Mouse (Mus musculus) kidney, adult 2 months (tissue): ENCODE measurements around the gene Smyd3. TPM values are rescaled to one million over a fixed set of nuclear protein-coding genes. Genes with fewer than 3 reads are reported as not detected.

ENCODE experiments used
- DNase-seq: peaks from one replicate; pipeline ENCODE4 v3.0.0; 2021
- H3K27ac ChIP-seq: fragments of 200-500 bp; 2 replicates; pipeline ENCODE4 v1.5.1; 2012; ENCODE audit warnings: low read depth, low read length, control low read depth, inconsistent platforms; ENCODE audit not compliant: insufficient read depth
- H3K27me3 ChIP-seq: fragments of 200-500 bp; replicated peaks from 2 replicates; pipeline ENCODE4 v1.6.1; 2012; ENCODE audit warnings: mild to moderate bottlenecking, moderate library complexity, low read length, inconsistent platforms; ENCODE audit not compliant: control insufficient read depth, insufficient read depth
- H3K36me3 ChIP-seq: fragments of 200-500 bp; 2 replicates; pipeline ENCODE4 v1.6.1; 2012; ENCODE audit warnings: mild to moderate bottlenecking, moderate library complexity, low read length, inconsistent platforms; ENCODE audit not compliant: control insufficient read depth, insufficient read depth
- H3K4me1 ChIP-seq: fragments of 200-500 bp; 2 replicates; pipeline ENCODE4 v1.6.1; 2011; ENCODE audit warnings: low read length; ENCODE audit not compliant: control insufficient read depth, insufficient read depth
- H3K4me3 ChIP-seq: fragments of 200-500 bp; 2 replicates; pipeline ENCODE4 v1.5.1; 2011; ENCODE audit warnings: mild to moderate bottlenecking, low read depth, low read length, control low read depth; ENCODE audit not compliant: insufficient read depth
- CTCF ChIP-seq: fragments of 200-500 bp; conservative IDR thresholded peaks from 2 replicates; pipeline ENCODE4 v1.5.1; 2011; ENCODE audit warnings: low read depth, mild to moderate bottlenecking, control low read depth, low read length, moderate library complexity, mixed read lengths; ENCODE audit not compliant: insufficient read depth, insufficient read length
- POLR2A ChIP-seq: fragments of 200-500 bp; IDR thresholded peaks from one replicate; pipeline ENCODE4 v1.6.1; 2011; ENCODE audit warnings: low read depth, low read length, control low read depth
- WGBS: fragments of 180-500 bp; shearing (Covaris S2); methylation state at CpG from one replicate; pipeline ENCODE4 v1.1.7; 2018; 5-methylcytosine and 5-hydroxymethylcytosine counted together
- polyA plus RNA-seq: library from polyadenylated mRNA; depleted of rRNA; stranded (reverse); fragments of >200 nt; gene quantifications from 2 replicates; pipeline ENCODE4 v1.2.3, GENCODE M21; 2012

Gene Smyd3
- polyA plus RNA-seq, 1 experiment: 5.2 TPM

DNA sequence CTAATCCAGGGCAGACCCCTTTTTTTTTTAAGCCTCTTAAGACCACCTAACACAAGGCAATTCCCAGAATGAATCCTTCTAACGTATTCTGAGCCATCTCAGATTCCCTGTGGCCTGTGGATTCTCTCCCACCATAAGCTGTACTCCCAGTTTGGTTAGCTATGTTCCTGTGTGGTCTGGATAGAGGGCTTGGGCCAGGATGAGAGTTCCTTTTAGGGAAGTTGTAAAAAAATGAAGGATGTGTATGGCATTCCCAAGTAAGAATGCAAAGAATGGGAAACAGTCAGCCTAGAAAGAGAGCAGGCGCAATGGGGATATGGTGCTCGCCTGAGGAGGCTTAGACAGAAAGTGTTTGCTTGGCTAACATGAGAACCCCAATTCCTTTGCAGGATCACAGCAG is 18.6 kb downstream of the Smyd3 start:
- no peaks in the 10 kb centered on the region for H3K36me3 ChIP-seq
- H3K27ac ChIP-seq: no peak overlapping the region
- H3K4me3 ChIP-seq: no peak overlapping the region
- TF ChIP-seq POLR2A (no peak), CTCF (no peak)
- DNase-seq: no peak
- H3K4me1 ChIP-seq: no peaks in the 10 kb centered on the region; the same call in 1 of the 2 replicates
- H3K27me3 ChIP-seq: no peaks in the 10 kb centered on the region
- 90% methylated on average over 3 of the region's 3 CpGs for WGBS

DNA sequence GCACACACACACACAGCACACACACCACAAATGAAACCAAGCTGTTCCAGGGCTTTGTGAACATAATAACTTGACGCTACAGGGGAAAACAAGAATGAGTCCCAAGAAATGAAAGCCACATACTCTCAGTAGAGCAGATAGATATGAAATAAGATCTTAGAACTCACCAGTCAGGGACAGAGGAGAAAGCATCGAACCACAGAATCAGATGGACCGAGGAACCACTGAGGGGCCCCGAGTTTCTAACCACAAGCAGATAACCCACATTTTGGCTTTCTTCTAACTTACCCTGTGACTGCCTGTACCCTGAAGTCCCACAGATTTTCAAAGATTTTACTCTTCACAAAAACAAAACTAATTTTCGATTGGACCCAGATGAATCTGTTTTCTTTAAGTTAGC is 24.9 kb downstream of the Smyd3 start:
- WGBS: 85% methylated on average over 5 of the region's 5 CpGs

DNA sequence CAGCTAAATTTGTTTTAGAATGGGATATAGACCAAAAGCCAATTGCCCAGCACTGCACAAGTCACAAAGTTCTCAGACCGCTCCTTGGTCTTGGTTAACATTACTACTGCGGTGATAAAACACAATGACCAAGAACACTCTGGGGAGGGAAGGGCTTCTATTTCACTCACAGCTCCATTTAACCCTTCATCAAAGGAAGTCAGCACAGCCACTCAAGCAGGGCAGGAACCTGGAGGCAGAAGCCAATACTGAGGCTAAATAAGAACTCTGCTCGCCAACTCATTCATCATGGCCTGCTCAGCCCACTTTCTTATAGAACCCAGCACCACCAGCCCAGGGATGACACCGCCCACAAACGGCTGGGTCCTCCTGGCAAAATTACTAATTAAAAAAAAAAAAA is 29.3 kb downstream of the Smyd3 start:
- Histone ChIP-seq H3K4me1 (no peaks in the 10 kb centered on the region), H3K36me3 (no peaks in the 10 kb centered on the region), H3K4me3 (no peak overlapping the region), H3K27ac (no peak overlapping the region), H3K27me3 (no peaks in the 10 kb centered on the region)
- TF ChIP-seq POLR2A: no peak
- no peak for TF ChIP-seq CTCF
- 72% methylated on average over 5 of the region's 5 CpGs for WGBS
- no peak for DNase-seq

More for the DNA sequence above, 24.9 kb downstream of the Smyd3 start:
- no peaks in the 10 kb centered on the region for H3K27me3 ChIP-seq
- no peak overlapping the region for H3K27ac ChIP-seq
- H3K36me3 ChIP-seq: no peaks in the 10 kb centered on the region
- TF ChIP-seq POLR2A (no peak), CTCF (no peak)
- H3K4me1 ChIP-seq: no peaks in the 10 kb centered on the region
- DNase-seq: no peak
- no peak overlapping the region for H3K4me3 ChIP-seq

DNA sequence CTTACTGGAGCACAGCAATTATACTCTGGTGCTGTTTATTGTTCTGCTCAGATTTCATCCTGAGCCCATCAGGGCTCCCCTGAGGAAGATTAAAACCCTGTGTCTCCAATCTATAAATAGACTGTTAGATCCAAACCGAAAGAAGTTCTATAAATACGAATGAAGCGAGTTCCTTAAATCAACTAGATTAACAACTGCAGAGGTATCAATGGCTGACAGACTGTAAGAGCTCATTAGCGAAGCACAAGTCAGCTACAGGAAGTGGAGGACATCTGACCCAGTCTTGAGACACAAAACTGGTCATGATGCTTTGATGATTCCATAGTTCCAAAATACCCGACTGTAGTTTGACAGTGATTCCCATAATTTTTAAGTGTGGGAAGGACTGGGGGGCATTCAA is 29.9 kb downstream of the Smyd3 start:
- 44% methylated on average over 5 of the region's 5 CpGs for WGBS
- no peak overlapping the region; the same call in 1 of the 2 replicates for H3K27ac ChIP-seq
- no peak for DNase-seq

DNA sequence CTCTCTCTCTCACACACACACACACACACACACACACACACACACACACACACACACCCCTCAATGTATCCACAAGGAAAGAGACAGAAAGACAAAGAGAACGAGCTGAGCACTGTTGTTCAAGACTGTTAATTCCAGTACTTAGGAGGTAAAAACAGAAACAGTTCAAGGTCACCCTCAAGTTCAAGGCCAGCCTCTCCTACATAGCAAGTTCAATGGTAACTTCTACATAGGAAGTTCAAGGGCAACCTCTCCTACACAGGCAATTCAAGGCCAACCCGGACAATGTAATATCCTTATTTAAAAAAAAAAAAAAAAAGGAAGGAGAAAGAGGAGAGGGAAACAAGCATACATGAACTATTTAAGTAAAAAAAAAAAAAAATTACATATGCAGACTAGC is 30.6 kb downstream of the Smyd3 start:
- WGBS: 83% methylated on average over 2 of the region's 2 CpGs
- no peaks in the 10 kb centered on the region for H3K27me3 ChIP-seq
- no peak overlapping the region for H3K4me3 ChIP-seq
- H3K4me1 ChIP-seq: no peaks in the 10 kb centered on the region
- no peaks in the 10 kb centered on the region for H3K36me3 ChIP-seq
- no peak for DNase-seq
- no peak for TF ChIP-seq POLR2A
- no peak for TF ChIP-seq CTCF
- no peak overlapping the region for H3K27ac ChIP-seq

More for the DNA sequence above, 29.9 kb downstream of the Smyd3 start:
- no peak overlapping the region for H3K4me3 ChIP-seq
- TF ChIP-seq CTCF: no peak
- TF ChIP-seq POLR2A: no peak
- no peaks in the 10 kb centered on the region for H3K36me3 ChIP-seq
- no peaks in the 10 kb centered on the region for H3K4me1 ChIP-seq
- no peaks in the 10 kb centered on the region for H3K27me3 ChIP-seq

DNA sequence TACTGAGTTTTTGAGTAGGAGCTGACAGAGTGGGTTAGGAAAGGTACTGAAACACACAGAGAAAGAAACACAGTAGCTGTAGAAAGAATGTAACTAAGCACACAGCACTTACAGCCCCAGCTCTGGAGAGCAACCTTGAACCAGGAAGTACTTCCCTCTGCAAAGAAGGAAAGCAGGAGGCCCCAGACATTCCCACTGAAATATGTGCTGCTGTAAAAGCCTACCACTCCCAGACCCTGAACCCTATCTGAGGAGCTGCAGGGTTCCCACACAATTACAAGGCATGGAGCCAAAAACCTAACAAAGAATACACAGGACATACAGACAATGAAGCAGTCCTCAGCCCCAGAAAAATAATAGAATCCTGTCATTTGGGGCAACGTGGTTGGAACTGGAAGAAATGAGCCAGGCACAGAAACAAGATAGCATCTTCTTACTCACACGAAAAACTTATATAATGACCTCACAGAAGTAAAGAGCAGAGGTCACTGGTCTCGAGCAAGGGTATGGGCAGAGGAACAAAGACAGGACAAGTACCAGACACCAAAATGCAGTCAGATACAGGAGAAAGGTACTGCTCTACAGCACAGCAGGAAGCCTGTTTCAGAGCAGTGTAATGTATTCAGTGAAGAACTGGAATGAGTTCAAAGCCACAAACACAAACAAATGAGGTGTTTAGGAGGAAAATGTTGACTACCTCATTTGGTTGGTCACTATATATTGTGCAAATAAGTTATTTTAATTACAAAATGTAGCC is 31.9 kb downstream of the Smyd3 start:
- no peak for DNase-seq
- TF ChIP-seq CTCF (no peak), POLR2A (no peak)
- Histone ChIP-seq H3K27me3 (no peaks in the 10 kb centered on the region), H3K4me3 (no peak overlapping the region), H3K27ac (no peak overlapping the region), H3K36me3 (no peaks in the 10 kb centered on the region), H3K4me1 (no peaks in the 10 kb centered on the region)
- 32% methylated on average over 3 of the region's 3 CpGs for WGBS

DNA sequence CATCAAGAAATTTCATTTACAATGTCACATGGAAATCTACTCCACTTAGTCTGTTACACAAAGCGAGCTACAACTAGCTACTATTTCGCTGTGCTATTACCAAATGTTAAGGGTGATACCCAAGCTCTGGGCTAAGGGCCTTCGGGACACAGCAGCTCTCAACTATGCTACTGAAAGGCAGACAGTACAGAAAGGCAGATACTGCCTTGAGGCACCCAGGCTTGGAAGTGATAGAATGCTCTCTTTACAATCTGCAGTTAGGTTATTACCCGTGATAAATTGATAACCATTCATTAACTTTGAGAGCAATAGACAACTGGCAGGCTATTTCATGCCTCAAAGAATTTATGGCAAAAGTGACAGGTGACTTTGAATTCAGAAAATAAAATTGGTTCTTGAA is 37.0 kb downstream of the Smyd3 start:
- no peak for DNase-seq
- TF ChIP-seq POLR2A (no peak), CTCF (no peak)
- 77% methylated on average over 4 of the region's 4 CpGs for WGBS

More for the DNA sequence above, 37.0 kb downstream of the Smyd3 start:
- Histone ChIP-seq H3K4me1 (no peaks in the 10 kb centered on the region), H3K4me3 (no peak overlapping the region), H3K36me3 (no peaks in the 10 kb centered on the region), H3K27me3 (no peaks in the 10 kb centered on the region), H3K27ac (no peak overlapping the region)
